Mouse (Mus musculus) forebrain, postnatal 0 days (tissue): Measurements from ENCODE around the gene Elmo1. TPM values are rescaled to one million over a fixed set of nuclear protein-coding genes. Genes with fewer than 3 reads are reported as not detected.

Experiments used
- ATAC-seq: fragments of 200-750 bp; cut with Nextera tagmentation; 2 replicates; pipeline ENCODE4 v1.8.0; 2017; ENCODE audit warnings: mild to moderate bottlenecking, moderate library complexity
- DNase-seq: peaks from one replicate; pipeline ENCODE4 v3.0.0-alpha.2; 2015
- H3K27ac ChIP-seq: fragments of 300-500 bp; sonication (generic); 2 replicates; pipeline ENCODE4 v1.5.1; 2014; ENCODE audit warnings: low read depth, mild to moderate bottlenecking, antibody characterized with exemption, low read length, moderate library complexity, mixed read lengths
- H3K27me3 ChIP-seq: fragments of 300-500 bp; sonication (generic); 2 replicates; pipeline ENCODE4 v1.6.1; 2014; ENCODE audit warnings: mild to moderate bottlenecking, low read length, mixed read lengths; ENCODE audit not compliant: insufficient read depth
- H3K36me3 ChIP-seq: fragments of 300-500 bp; sonication (generic); 2 replicates; pipeline ENCODE4 v1.6.1; 2014; ENCODE audit warnings: mild to moderate bottlenecking, moderate library complexity; ENCODE audit not compliant: insufficient read depth
- H3K4me1 ChIP-seq: fragments of 300-500 bp; sonication (generic); 2 replicates; pipeline ENCODE4 v1.6.1; 2014; ENCODE audit warnings: antibody characterized with exemption; ENCODE audit not compliant: insufficient read depth
- H3K4me2 ChIP-seq: fragments of 300-500 bp; sonication (generic); 2 replicates; pipeline ENCODE4 v1.6.1; 2014; ENCODE audit warnings: low read depth, mild to moderate bottlenecking, moderate library complexity
- H3K4me3 ChIP-seq: fragments of 300-500 bp; sonication (generic); 2 replicates; pipeline ENCODE4 v1.5.1; 2014; ENCODE audit warnings: low read depth, low read length, mixed read lengths
- H3K9ac ChIP-seq: fragments of 300-500 bp; sonication (generic); 2 replicates; pipeline ENCODE4 v1.6.1; 2014; ENCODE audit warnings: mild to moderate bottlenecking
- H3K9me3 ChIP-seq: fragments of 300-500 bp; sonication (generic); 2 replicates; pipeline ENCODE4 v1.6.1; 2016; ENCODE audit warnings: low read length
- CTCF ChIP-seq: sonication (generic); IDR thresholded peaks from 2 replicates; pipeline ENCODE4 v1.5.1; 2016; ENCODE audit warnings: antibody characterized with exemption, control low read depth, low read depth
- WGBS: fragments of 180-500 bp; shearing (Covaris S2); extraction: QIAGEN DNeasy Blood & Tissue Kit; methylation state at CpG from one replicate; pipeline ENCODE4 v1.1.7; 2014; 5-methylcytosine and 5-hydroxymethylcytosine counted together
- polyA plus RNA-seq: library from polyadenylated mRNA; unstranded; fragments of >200 nt; fragmentation: Nextera tagmentation; extraction: Ambion mirVana; gene quantifications from 2 replicates; pipeline ENCODE4 v1.2.1, GENCODE M21; 2015
- total RNA-seq: library from RNA; depleted of rRNA; stranded (reverse); fragments of >200 nt; gene quantifications from 2 replicates; pipeline ENCODE4 v1.2.3, GENCODE M21; 2014

The Elmo1 gene
- total and polyA plus RNA-seq, 2 experiments from 2014 or later: 30.9 to 33.5 TPM

DNA sequence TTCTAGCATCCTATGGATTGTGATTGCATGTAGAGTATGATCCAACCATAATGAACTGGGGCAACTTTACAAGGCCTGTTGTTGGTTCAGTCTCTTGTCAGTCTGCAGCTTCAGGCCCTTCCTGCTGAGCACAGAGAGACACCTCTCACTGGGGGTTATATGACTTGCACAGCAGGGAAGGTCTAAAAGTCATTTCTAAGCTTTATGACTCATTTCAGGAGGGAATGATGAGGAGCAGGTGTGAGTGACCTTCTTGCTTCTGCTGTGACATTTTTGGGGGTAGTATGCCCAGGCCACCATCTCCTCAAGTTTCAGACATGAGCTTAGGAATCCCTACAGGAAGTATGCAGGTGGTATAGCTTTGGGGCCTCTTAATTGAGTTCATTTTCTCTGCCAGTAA is 46.4 kb downstream of the Elmo1 start:
- H3K9ac ChIP-seq: no peak overlapping the region
- no peaks in the 10 kb centered on the region for H3K9me3 ChIP-seq
- no peak for TF ChIP-seq CTCF
- H3K4me1 ChIP-seq: no peaks in the 10 kb centered on the region
- no peak for ATAC-seq
- H3K4me3 ChIP-seq: no peak overlapping the region
- no peaks in the 10 kb centered on the region for H3K36me3 ChIP-seq
- no peak overlapping the region for H3K27ac ChIP-seq
- DNase-seq: no peak
- peaks cover 3% of the 10 kb centered on the region; the same call in 1 of the 2 replicates for H3K27me3 ChIP-seq
- no peak overlapping the region for H3K4me2 ChIP-seq

DNA sequence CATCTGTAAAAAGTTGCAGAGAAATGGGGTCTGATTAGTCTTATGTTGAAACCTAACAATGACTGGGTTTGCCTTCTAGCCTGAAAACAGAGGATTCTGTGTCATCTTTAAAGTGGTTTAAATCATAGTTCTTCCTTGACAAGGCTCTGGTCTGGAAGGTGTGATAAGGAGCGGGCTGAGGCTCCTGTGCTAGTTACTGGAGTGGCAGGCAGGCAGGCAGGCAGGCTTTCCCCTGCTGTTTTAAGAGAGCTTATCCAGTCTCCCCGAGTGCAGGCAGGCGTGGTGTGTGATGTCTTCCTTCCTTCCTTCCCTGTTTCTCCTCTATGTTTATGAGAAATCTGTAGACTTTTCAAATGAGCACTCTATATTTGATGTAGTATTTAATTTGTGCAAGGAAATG is 48.1 kb downstream of the Elmo1 start:
- Histone ChIP-seq H3K36me3 (no peaks in the 10 kb centered on the region), H3K27ac (no peak overlapping the region), H3K9ac (no peak overlapping the region), H3K27me3 (peaks cover 3% of the 10 kb centered on the region; the same call in 1 of the 2 replicates), H3K4me2 (no peak overlapping the region), H3K9me3 (no peaks in the 10 kb centered on the region), H3K4me1 (no peaks in the 10 kb centered on the region), H3K4me3 (no peak overlapping the region)
- 49% methylated on average over 3 of the region's 3 CpGs for WGBS
- no peak for TF ChIP-seq CTCF
- DNase-seq (no peak), ATAC-seq (no peak)

DNA sequence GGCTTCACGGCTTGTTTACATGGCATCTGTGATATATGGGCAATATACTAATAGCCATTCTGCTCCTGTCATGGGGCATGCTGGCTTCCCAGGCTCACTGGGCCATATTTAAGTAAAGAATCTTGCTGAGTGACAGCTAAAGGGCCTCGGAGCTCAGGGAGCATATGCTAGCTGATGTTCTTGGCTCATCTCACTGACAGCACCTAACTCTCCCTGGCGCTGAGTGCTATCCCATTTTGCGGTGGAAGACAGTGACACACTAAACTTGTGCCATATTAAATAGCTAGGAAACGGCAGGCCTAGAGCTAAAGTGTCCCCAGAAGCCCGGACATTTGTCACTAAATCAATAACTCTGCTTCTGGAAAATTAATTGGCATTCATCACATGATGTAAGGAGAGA is 48.7 kb downstream of the Elmo1 start:
- no peak for DNase-seq
- H3K27me3 ChIP-seq: peaks cover 3% of the 10 kb centered on the region; the same call in 1 of the 2 replicates
- no peak for TF ChIP-seq CTCF
- 50% methylated on average over 6 of the region's 6 CpGs for WGBS
- H3K4me3 ChIP-seq: no peak overlapping the region
- H3K4me1 ChIP-seq: no peaks in the 10 kb centered on the region
- H3K27ac ChIP-seq: no peak overlapping the region
- ATAC-seq: peak; percentile 42; the same call in 1 of the 2 replicates
- no peaks in the 10 kb centered on the region for H3K36me3 ChIP-seq
- no peak overlapping the region for H3K4me2 ChIP-seq
- no peak overlapping the region for H3K9ac ChIP-seq
- H3K9me3 ChIP-seq: no peaks in the 10 kb centered on the region

DNA sequence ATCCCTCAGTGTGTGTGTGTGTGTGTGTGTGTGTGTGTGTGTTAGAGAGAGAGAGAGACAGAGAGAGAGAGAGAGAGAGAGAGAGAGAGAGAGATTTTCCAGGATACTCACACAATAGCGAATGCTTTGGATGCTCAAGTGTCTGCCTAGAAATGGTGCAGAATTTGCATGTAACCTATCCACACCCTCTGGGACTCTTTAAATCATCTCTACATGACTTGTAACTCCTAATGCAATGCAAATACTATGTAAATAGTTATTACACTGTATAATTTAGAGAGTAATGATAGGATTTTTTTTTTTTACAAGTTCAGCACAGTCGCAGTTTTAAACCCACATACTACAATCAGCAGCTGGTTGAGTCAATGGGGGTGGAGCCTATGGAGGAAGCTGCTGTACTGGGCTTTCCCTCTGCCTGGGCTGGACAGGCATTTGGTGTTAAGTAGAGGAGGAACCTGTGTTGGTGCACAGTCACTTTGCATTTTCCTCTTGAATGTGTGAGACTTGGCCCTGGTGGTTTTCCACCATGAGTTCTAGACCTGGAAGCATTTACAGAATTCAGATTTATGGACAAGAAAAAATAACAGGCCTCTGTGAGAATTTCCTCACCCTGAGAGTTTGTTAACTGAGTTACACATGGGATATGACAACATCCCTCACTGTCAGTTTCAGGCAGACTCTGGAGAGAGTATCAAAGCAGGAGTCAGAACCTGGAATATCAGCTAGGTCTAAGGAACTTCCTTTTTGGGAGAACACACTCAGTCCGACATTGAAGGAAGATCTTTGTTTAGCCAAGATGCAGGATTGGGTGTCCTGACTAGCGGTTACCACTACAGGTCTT is 49.6 kb downstream of the Elmo1 start:
- WGBS: 71% methylated on average over 4 of the region's 4 CpGs
- Histone ChIP-seq H3K27ac (no peak overlapping the region), H3K9ac (no peak overlapping the region), H3K9me3 (no peaks in the 10 kb centered on the region), H3K4me2 (no peak overlapping the region), H3K4me3 (no peak overlapping the region), H3K36me3 (no peaks in the 10 kb centered on the region), H3K4me1 (no peaks in the 10 kb centered on the region), H3K27me3 (peaks cover 3% of the 10 kb centered on the region; the same call in 1 of the 2 replicates)
- ATAC-seq (peak; percentile 81), DNase-seq (no peak)
- no peak for TF ChIP-seq CTCF

DNA sequence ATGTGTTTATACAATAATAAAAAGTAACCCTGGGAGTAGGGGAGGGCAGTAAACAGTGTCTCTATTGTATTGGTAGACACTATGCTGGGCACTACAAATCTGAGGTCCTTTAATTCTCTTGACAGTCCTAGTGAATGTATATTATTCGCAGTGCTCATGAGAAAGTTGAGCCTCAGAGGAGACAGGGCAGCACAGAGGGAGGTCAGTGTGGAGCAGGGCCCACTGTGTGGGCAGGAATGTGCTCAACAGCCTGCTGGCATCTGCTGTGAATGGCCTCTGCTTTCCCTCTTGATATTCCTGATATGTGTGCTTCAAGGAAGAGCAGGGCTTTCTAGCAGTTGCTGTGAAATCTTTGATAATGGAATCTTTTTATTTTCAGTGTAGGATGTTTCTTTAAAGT is 52.2 kb downstream of the Elmo1 start:
- WGBS: 24% methylated on average over 1 of the region's 1 CpGs
- no peak for ATAC-seq
- no peak for TF ChIP-seq CTCF
- Histone ChIP-seq H3K9ac (no peak overlapping the region), H3K4me3 (no peak overlapping the region), H3K4me2 (no peak overlapping the region), H3K27me3 (no peaks in the 10 kb centered on the region), H3K36me3 (no peaks in the 10 kb centered on the region), H3K9me3 (no peaks in the 10 kb centered on the region), H3K27ac (no peak overlapping the region), H3K4me1 (no peaks in the 10 kb centered on the region)
- DNase-seq: no peak

DNA sequence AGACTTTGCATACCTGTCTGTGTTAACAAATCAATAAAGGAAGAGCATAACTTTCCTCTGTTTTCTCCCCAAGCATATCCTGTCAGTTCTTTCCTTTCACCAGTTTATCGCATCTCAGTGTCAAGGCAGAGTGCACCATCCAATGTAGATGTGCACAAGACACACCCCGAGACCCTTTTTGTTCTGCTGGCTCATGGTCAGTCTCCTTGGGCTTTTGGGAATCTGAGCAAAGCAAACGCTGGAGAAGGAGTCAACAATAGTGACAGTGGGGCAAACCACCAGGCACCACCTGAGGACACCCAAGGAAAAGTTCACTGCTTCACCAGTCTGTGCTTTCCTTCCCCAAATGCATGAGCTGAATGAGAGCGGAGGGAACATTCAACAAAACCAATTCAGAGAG is 56.5 kb downstream of the Elmo1 start:
- H3K4me3 ChIP-seq: no peak overlapping the region
- no peaks in the 10 kb centered on the region for H3K4me1 ChIP-seq
- ATAC-seq: no peak
- no peak for DNase-seq
- H3K27ac ChIP-seq: no peak overlapping the region
- no peaks in the 10 kb centered on the region for H3K27me3 ChIP-seq
- no peaks in the 10 kb centered on the region for H3K9me3 ChIP-seq
- 91% methylated on average over 4 of the region's 4 CpGs for WGBS
- no peak overlapping the region for H3K4me2 ChIP-seq
- no peaks in the 10 kb centered on the region for H3K36me3 ChIP-seq
- TF ChIP-seq CTCF: no peak
- no peak overlapping the region for H3K9ac ChIP-seq

DNA sequence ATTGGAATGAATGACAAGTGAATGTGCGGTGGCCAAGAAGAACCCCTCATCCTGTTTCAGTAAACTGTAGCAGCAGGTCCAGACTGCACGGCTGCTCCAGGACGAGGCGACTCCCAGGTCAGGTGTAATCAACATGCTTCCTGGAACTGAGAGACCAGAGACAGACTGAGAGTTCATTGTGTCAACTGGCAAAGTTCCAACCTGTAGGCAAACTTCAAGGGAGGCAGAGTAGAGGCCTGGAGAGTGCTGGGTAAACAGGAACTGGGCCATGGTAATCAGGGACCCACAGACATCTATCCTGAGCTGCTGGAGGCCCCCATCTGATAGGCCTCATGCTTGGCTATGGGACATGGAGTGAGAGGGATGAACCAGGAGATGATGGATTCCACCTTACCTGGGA is 57.3 kb downstream of the Elmo1 start:
- no peak overlapping the region for H3K27ac ChIP-seq
- H3K4me2 ChIP-seq: no peak overlapping the region
- no peaks in the 10 kb centered on the region for H3K9me3 ChIP-seq
- DNase-seq (no peak), ATAC-seq (no peak)
- no peaks in the 10 kb centered on the region for H3K4me1 ChIP-seq
- H3K9ac ChIP-seq: no peak overlapping the region
- WGBS: 89% methylated on average over 4 of the region's 4 CpGs
- no peaks in the 10 kb centered on the region for H3K36me3 ChIP-seq
- no peak for TF ChIP-seq CTCF
- H3K27me3 ChIP-seq: no peaks in the 10 kb centered on the region
- no peak overlapping the region for H3K4me3 ChIP-seq
